Mouse (Mus musculus) CH12.LX (cell line): ENCODE results near the gene Lin28a. TPM values are rescaled to one million over a fixed set of nuclear protein-coding genes. Genes with fewer than 3 reads are reported as not detected.

Experiments
- DNase-seq: peaks from one replicate; pipeline ENCODE4 v3.0.0-alpha.2; 2013; ENCODE audit errors: extremely low read depth
- H3K27ac ChIP-seq: 2 replicates; pipeline ENCODE4 v1.5.1; 2012; ENCODE audit warnings: low read depth, mild to moderate bottlenecking, control low read depth, moderate library complexity; ENCODE audit not compliant: insufficient read depth
- H3K27me3 ChIP-seq: replicated peaks from 2 replicates; pipeline ENCODE3; 2012; ENCODE audit warnings: inconsistent platforms
- H3K36me3 ChIP-seq, 2 experiments: replicated peaks in 1 of 2; 2 replicates each; pipeline versions ENCODE3 to v1.6.1; 2012; ENCODE audit warnings: inconsistent platforms in 1 of 2, low read length in 1 of 2, mild to moderate bottlenecking in 1 of 2, mixed read lengths in 1 of 2, moderate library complexity in 1 of 2; ENCODE audit not compliant: control insufficient read depth in 1 of 2, insufficient read depth in 1 of 2
- H3K4me1 ChIP-seq, 2 experiments: 2 replicates each; pipeline ENCODE4 v1.6.1; 2012; ENCODE audit warnings: inconsistent platforms in 1 of 2, moderate library complexity in 1 of 2; ENCODE audit not compliant: insufficient read depth in 2 of 2, control insufficient read depth in 1 of 2
- H3K4me2 ChIP-seq: 2 replicates; pipeline ENCODE4 v1.6.1; 2012; ENCODE audit warnings: low read depth, mild to moderate bottlenecking, control low read depth; ENCODE audit not compliant: poor library complexity, insufficient read depth, severe bottlenecking
- H3K4me3 ChIP-seq, 3 experiments: fragments of 150-350 bp in 1 of 3; sonication (generic) in 1 of 3; replicated peaks in 1 of 3; 2 replicates each; pipeline versions ENCODE3 to v1.5.1; 2011 to 2012; ENCODE audit warnings: low read depth in 2 of 3, low read length in 2 of 3, mild to moderate bottlenecking in 2 of 3, moderate library complexity in 2 of 3, control low read depth in 1 of 3, improper control_type of control experiment in 1 of 3, inconsistent platforms in 1 of 3, mixed read lengths in 1 of 3; ENCODE audit not compliant: poor library complexity in 1 of 3
- H3K79me2 ChIP-seq: replicated peaks from 2 replicates; pipeline ENCODE4 v1.6.1; 2012; ENCODE audit warnings: mild to moderate bottlenecking, moderate library complexity; ENCODE audit not compliant: control insufficient read depth, poor library complexity, insufficient read depth, severe bottlenecking; ENCODE audit errors: extremely low read depth
- H3K9ac ChIP-seq: 2 replicates; pipeline ENCODE4 v1.6.1; 2012; ENCODE audit warnings: low read depth, mild to moderate bottlenecking, control low read depth, moderate library complexity; ENCODE audit not compliant: insufficient read depth
- H3K9me3 ChIP-seq: replicated peaks from 2 replicates; pipeline ENCODE3; 2012; ENCODE audit warnings: low read length, inconsistent platforms, mixed read lengths
- BHLHE40 ChIP-seq: IDR thresholded peaks from 2 replicates; pipeline ENCODE4 v1.6.1; 2011; ENCODE audit warnings: mild to moderate bottlenecking, low read depth, low read length, improper control_type of control experiment
- CHD1 ChIP-seq: IDR thresholded peaks from 2 replicates; pipeline ENCODE4 v1.6.1; 2012; ENCODE audit warnings: low read depth, low read length, improper control_type of control experiment, inconsistent platforms
- CHD2 ChIP-seq: IDR thresholded peaks from 2 replicates; pipeline ENCODE4 v1.6.1; 2011; ENCODE audit warnings: low read length, improper control_type of control experiment
- CTCF ChIP-seq, 2 experiments: IDR thresholded peaks in 1 of 2; conservative IDR thresholded peaks in 1 of 2; 2 replicates each; pipeline ENCODE4 v1.5.1; 2011 to 2012; ENCODE audit warnings: low read depth in 2 of 2, low read length in 2 of 2, improper control_type of control experiment in 1 of 2, inconsistent platforms in 1 of 2, mild to moderate bottlenecking in 1 of 2, moderate library complexity in 1 of 2
- E2F4 ChIP-seq: IDR thresholded peaks from 2 replicates; pipeline ENCODE4 v1.6.1; 2011; ENCODE audit warnings: low read depth, low read length, improper control_type of control experiment; ENCODE audit not compliant: insufficient replicate concordance
- ELF1 ChIP-seq: IDR thresholded peaks from 2 replicates; pipeline ENCODE4 v1.6.1; 2014; ENCODE audit warnings: low read depth, mild to moderate bottlenecking, inconsistent platforms, low read length, improper control_type of control experiment
- EP300 ChIP-seq: IDR thresholded peaks from 2 replicates; pipeline ENCODE4 v1.6.1; 2011; ENCODE audit warnings: low read length, improper control_type of control experiment
- GABPA ChIP-seq: IDR thresholded peaks from 2 replicates; pipeline ENCODE4 v1.6.1; 2012; ENCODE audit warnings: low read depth, low read length, improper control_type of control experiment, inconsistent platforms; ENCODE audit not compliant: insufficient replicate concordance
- HCFC1 ChIP-seq: IDR thresholded peaks from 2 replicates; pipeline ENCODE4 v1.6.1; 2012; ENCODE audit warnings: low read depth, mild to moderate bottlenecking, inconsistent platforms, low read length, improper control_type of control experiment
- IRF4 ChIP-seq: IDR thresholded peaks from 2 replicates; pipeline ENCODE4 v1.6.1; 2014; ENCODE audit warnings: low read depth, mild to moderate bottlenecking, inconsistent platforms, low read length, improper control_type of control experiment
- JUN ChIP-seq: IDR thresholded peaks from 2 replicates; pipeline ENCODE4 v1.6.1; 2011; ENCODE audit warnings: low read depth, mild to moderate bottlenecking, low read length, improper control_type of control experiment, moderate library complexity; ENCODE audit not compliant: insufficient read depth
- KAT2A ChIP-seq: IDR thresholded peaks from 2 replicates; pipeline ENCODE4 v1.6.1; 2012; ENCODE audit warnings: low read length, improper control_type of control experiment, inconsistent platforms; ENCODE audit not compliant: insufficient replicate concordance
- MAFK ChIP-seq: IDR thresholded peaks from 2 replicates; pipeline ENCODE4 v1.6.1; 2011; ENCODE audit warnings: low read length, improper control_type of control experiment; ENCODE audit not compliant: insufficient replicate concordance
- MAX ChIP-seq: IDR thresholded peaks from 2 replicates; pipeline ENCODE4 v1.6.1; 2011; ENCODE audit warnings: low read length, improper control_type of control experiment
- MAZ ChIP-seq: IDR thresholded peaks from 2 replicates; pipeline ENCODE4 v1.6.1; 2012; ENCODE audit warnings: low read depth, mild to moderate bottlenecking, inconsistent platforms, low read length, improper control_type of control experiment, moderate library complexity
- MEF2A ChIP-seq: IDR thresholded peaks from 2 replicates; pipeline ENCODE4 v1.6.1; 2014; ENCODE audit warnings: low read depth, mild to moderate bottlenecking, inconsistent platforms, low read length, improper control_type of control experiment, borderline replicate concordance
- MXI1 ChIP-seq: IDR thresholded peaks from 2 replicates; pipeline ENCODE4 v1.6.1; 2011; ENCODE audit warnings: mild to moderate bottlenecking, low read depth, low read length, improper control_type of control experiment
- NELFE ChIP-seq: IDR thresholded peaks from 2 replicates; pipeline ENCODE4 v1.6.1; 2011; ENCODE audit warnings: low read depth, low read length, improper control_type of control experiment
- NRF1 ChIP-seq: IDR thresholded peaks from 2 replicates; pipeline ENCODE4 v1.6.1; 2014; ENCODE audit warnings: low read depth, mild to moderate bottlenecking, inconsistent platforms, low read length, improper control_type of control experiment, moderate library complexity
- PAX5 ChIP-seq: IDR thresholded peaks from 2 replicates; pipeline ENCODE4 v1.6.1; 2012; ENCODE audit warnings: low read length, inconsistent platforms, mixed read lengths
- POLR2A ChIP-seq: IDR thresholded peaks from 2 replicates; pipeline ENCODE4 v1.6.1; 2011; ENCODE audit warnings: low read depth, mild to moderate bottlenecking, improper control_type of control experiment, low read length
- POLR2AphosphoS2 ChIP-seq: IDR thresholded peaks from 2 replicates; pipeline ENCODE4 v1.6.1; 2011; ENCODE audit warnings: low read depth, low read length, improper control_type of control experiment
- RAD21 ChIP-seq: IDR thresholded peaks from 2 replicates; pipeline ENCODE4 v1.6.1; 2011; ENCODE audit warnings: low read depth, mild to moderate bottlenecking, low read length, improper control_type of control experiment, moderate library complexity
- TBP ChIP-seq: conservative IDR thresholded peaks from 2 replicates; pipeline ENCODE4 v1.6.1; 2011; ENCODE audit warnings: low read depth, low read length, improper control_type of control experiment
- UBTF ChIP-seq: IDR thresholded peaks from 2 replicates; pipeline ENCODE4 v1.6.1; 2012; ENCODE audit warnings: low read depth, mild to moderate bottlenecking, inconsistent platforms, low read length, improper control_type of control experiment, moderate library complexity
- USF1 ChIP-seq: IDR thresholded peaks from 2 replicates; pipeline ENCODE4 v1.6.1; 2014; ENCODE audit warnings: low read depth, mild to moderate bottlenecking, inconsistent platforms, low read length, improper control_type of control experiment
- USF2 ChIP-seq: conservative IDR thresholded peaks from 2 replicates; pipeline ENCODE4 v1.6.1; 2011; ENCODE audit warnings: low read depth, low read length, improper control_type of control experiment
- ZC3H11A ChIP-seq: IDR thresholded peaks from 2 replicates; pipeline ENCODE4 v1.6.1; 2012; ENCODE audit warnings: low read depth, mild to moderate bottlenecking, inconsistent platforms, low read length, improper control_type of control experiment
- ZKSCAN1 ChIP-seq: IDR thresholded peaks from 2 replicates; pipeline ENCODE4 v1.6.1; 2012; ENCODE audit warnings: low read depth, inconsistent platforms, low read length, improper control_type of control experiment, borderline replicate concordance
- dilution Hi-C: fragments of 300-500 bp; cut with MboI; formaldehyde crosslinking; loops from 2 replicates; pipeline ENCODE4 v1.14.3; 2020; ENCODE audit warnings: low sequenced_read_pairs; ENCODE audit not compliant: extremely low pct_unique_long_range_greater_than_20kb, extremely low pct_ligation_motif_present
- in situ Hi-C: fragments of 300-500 bp; cut with MboI; formaldehyde crosslinking; loops from 3 replicates; pipeline ENCODE4 v1.14.3; 2019; ENCODE audit warnings: low sequenced_read_pairs, low pct_ligation_motif_present, low pct_unique_long_range_greater_than_20kb, mixed read lengths
- polyA plus RNA-seq: library from polyadenylated mRNA; unstranded; fragments of >175 nt; gene quantifications from 2 replicates; pipeline ENCODE4 v1.2.1, GENCODE M21; 2012; ENCODE audit warnings: low read depth; ENCODE audit not compliant: insufficient read length
- total RNA-seq, 2 experiments: library from RNA; depleted of rRNA; stranded (reverse); fragments of 300-350 nt in 1 of 2; fragments of >200 nt in 1 of 2; gene quantifications; 2 replicates each; pipeline ENCODE4 v1.2.3; 2012 to 2014

Lin28a gene
- total and polyA plus RNA-seq, 3 experiments: 0.08 TPM; not detected in 2

DNA sequence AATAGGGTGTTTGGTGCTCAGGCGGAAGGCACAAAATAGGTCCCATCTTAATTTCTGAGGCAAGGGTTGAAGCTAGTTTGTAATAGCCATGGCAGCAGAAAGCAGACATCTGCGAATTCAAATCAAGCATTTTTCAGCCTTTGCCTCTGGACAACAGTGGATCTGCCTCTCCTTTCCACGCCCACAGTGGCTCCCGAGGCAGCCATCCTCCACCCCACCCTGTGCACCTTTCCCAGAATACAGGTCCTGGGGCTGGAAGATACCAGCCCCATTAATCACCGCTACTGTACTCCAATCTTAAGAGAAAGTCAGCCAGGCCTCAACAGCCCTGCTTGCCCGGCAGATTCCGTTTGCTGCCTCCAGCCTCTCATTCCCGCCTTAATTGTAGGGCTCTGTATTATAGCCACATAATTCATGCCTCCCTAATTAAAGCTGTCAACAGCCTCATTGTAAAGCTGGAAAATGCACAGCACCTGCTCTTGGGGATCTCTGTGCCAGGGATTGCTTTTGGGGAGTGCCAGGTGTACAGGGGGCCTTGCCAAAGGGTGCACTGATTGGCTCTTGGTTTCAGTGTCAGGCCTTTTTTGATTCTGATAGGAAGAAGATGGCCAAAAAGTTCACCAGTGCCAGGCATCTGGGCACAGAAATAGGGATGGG, 49.4 kb downstream of the Lin28a start:
- Histone ChIP-seq H3K9me3 (no peaks in the 10 kb centered on the region), H3K4me1 (peaks cover 0 to 26% of the 10 kb centered on the region in 2 experiments; a peak in 3 of 4 replicates), H3K4me2 (no peak overlapping the region), H3K27me3 (no peaks in the 10 kb centered on the region), H3K4me3 (no peak overlapping the region), H3K79me2 (peaks cover 9% of the 10 kb centered on the region), H3K36me3 (peaks cover 22 to 54% of the 10 kb centered on the region in 2 experiments), H3K9ac (peak overlapping the region; percentile 100; the same call in 1 of the 2 replicates), H3K27ac (no peak overlapping the region)
- no peak for TF ChIP-seq MAFK
- TF ChIP-seq GABPA: no peak
- no peak for TF ChIP-seq CTCF (conservative IDR thresholded peaks at IDR 0.05 in 1 of 2, IDR thresholded peaks at IDR 0.05 in 1 of 2; ENCODE audit: low read depth in 2 of 2, low read length in 2 of 2)
- TF ChIP-seq BHLHE40: no peak
- no peak for TF ChIP-seq CHD2
- no peak for DNase-seq
- dilution Hi-C loops: no loop called here
- in situ Hi-C loops: no loop called here

GRCm38 (mm10) chr4:133968150-133968921, 50.3 kb downstream of the Lin28a start, which contains the start of gene Hmgn2:
Gene Hmgn2 (minus strand): TSS chr4:133968650.
- Histone ChIP-seq H3K27me3 (no peaks in the 10 kb centered on the region), H3K9ac (peak within 1 kb of the TSS; percentile 100), H3K9me3 (no peaks in the 10 kb centered on the region), H3K27ac (peak within 1 kb of the TSS; percentile 93), H3K4me1 (peaks cover 0 to 35% of the 10 kb centered on the region in 2 experiments; a peak in 3 of 4 replicates), H3K4me2 (peak within 1 kb of the TSS; percentile 42), H3K4me3 (peak within 1 kb of the TSS; percentile 50 to 97 (median 70)), H3K79me2 (peaks cover 9% of the 10 kb centered on the region), H3K36me3 (peaks cover 26 to 61% of the 10 kb centered on the region in 2 experiments)
- in situ Hi-C loops: no loop called here
- dilution Hi-C loops: no loop called here
- DNase-seq: peak; percentile 29
- 0 out of 2 replicates have a peak, but pooled peaks have one; percentile 13 for TF ChIP-seq MAZ
- no peak for TF ChIP-seq NELFE
- no peak for TF ChIP-seq EP300
- no peak for TF ChIP-seq GABPA
- TF ChIP-seq POLR2A: no peak
- no peak; the same call in none of the 2 replicates for TF ChIP-seq CHD2
- no peak for TF ChIP-seq RAD21
- TF ChIP-seq PAX5: no peak
- no peak for TF ChIP-seq ELF1
- no peak for TF ChIP-seq ZC3H11A
- no peak for TF ChIP-seq IRF4
- TF ChIP-seq KAT2A: no peak
- no peak for TF ChIP-seq MAFK
- peak; percentile 75 for TF ChIP-seq MXI1
- no peak for TF ChIP-seq JUN
- TF ChIP-seq MEF2A: 0 out of 2 replicates have a peak, but pooled peaks have one; percentile 24
- no peak for TF ChIP-seq E2F4
- no peak for TF ChIP-seq HCFC1
- TF ChIP-seq NRF1: no peak
- TF ChIP-seq TBP: no peak
- TF ChIP-seq UBTF: peak; percentile 83; the same call in 1 of the 2 replicates
- no peak for TF ChIP-seq USF1
- no peak for TF ChIP-seq USF2
- peak; percentile 56; the same call in 1 of the 2 replicates for TF ChIP-seq POLR2AphosphoS2
- TF ChIP-seq MAX: no peak
- no peak for TF ChIP-seq CHD1
- TF ChIP-seq ZKSCAN1: no peak
- TF ChIP-seq CTCF (conservative IDR thresholded peaks at IDR 0.05 in 1 of 2, IDR thresholded peaks at IDR 0.05 in 1 of 2; ENCODE audit: low read depth in 2 of 2, low read length in 2 of 2): no peak
